Mouse (Mus musculus) CH12.LX (cell line): ENCODE results near the gene Etnk2.

Experiments used
- MAFK ChIP-seq: IDR thresholded peaks from 2 replicates; pipeline ENCODE4 v1.6.1; 2011; ENCODE audit warnings: low read length, improper control_type of control experiment; ENCODE audit not compliant: insufficient replicate concordance
- TCF12 ChIP-seq: IDR thresholded peaks from 2 replicates; pipeline ENCODE4 v1.6.1; 2014; ENCODE audit warnings: low read depth, mild to moderate bottlenecking, inconsistent platforms, low read length, improper control_type of control experiment
- UBTF ChIP-seq: IDR thresholded peaks from 2 replicates; pipeline ENCODE4 v1.6.1; 2012; ENCODE audit warnings: low read depth, mild to moderate bottlenecking, inconsistent platforms, low read length, improper control_type of control experiment, moderate library complexity

DNA sequence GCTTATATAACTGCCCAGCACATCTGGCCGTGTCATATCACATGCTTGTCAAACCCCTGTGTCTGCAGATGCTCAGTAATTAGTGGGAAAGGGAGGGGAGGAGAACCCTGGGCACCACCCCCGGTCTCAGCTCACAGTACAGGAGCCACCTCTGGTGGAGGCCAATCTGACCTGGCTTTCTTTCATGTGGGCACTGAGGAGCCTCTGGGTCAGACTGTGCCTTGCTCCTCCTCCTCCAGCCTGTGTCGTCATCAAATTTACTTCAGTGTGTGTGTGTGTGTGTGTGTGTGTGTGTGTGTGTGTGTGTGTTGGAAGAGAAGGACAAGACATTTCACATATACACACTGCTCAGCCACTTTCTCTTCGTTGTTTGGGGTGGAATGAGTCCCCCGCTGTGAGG, 40.0 kb upstream of the Etnk2 start:
- TF ChIP-seq MAFK: no peak
- TF ChIP-seq TCF12: no peak
- TF ChIP-seq UBTF: no peak
